Mouse (Mus musculus): ENCODE measurements at regions not wholly inside any gene's neighbourhood (a gene's known extent, or its start where the extent isn't known, plus 50 kb on each side); places are given as distances from the start of the nearest gene placed in this dataset.

DNA sequence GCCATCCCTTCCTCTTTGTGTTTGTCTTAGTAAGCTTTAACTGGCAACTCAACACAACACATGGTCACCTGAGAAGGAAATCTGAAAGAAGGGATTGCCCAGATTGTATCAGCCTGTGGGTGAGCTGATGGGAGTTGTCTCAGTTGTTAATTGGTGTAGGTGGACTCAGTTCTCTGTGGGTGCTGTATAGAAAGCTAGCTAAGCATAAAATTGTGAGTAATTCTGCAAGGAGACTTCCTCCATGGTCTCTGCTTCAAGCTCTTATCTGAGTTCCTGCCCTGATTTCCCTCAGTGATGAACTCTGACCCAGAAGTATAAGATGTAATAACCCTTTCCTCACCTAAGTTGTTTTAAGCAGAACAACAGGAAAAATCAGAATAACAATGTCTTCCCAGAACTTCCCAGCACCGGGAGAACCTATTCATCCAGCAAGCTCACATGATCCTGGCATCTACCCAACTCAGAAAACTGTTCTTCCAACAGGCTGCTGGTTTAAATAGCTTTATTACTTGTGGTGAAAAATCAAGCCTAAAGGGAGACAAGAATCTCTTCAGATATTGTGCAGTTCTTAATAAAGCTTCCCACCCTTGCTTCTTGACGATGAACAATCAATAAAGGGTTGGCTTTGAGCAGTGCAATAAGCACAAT is 487.7 kb upstream of the Cdh4 start:
- no peak overlapping the region for H3K27ac ChIP-seq (ENCODE audit: control insufficient read depth, insufficient read depth, low read depth, low read length)
- H3K27me3 ChIP-seq (ENCODE audit: control insufficient read depth, insufficient read depth, low read length): no peaks in the 10 kb centered on the region
- no peaks in the 10 kb centered on the region for H3K36me3 ChIP-seq (ENCODE audit: control insufficient read depth, insufficient read depth, low read length)
- H3K4me3 ChIP-seq (ENCODE audit: control insufficient read depth, low read depth, low read length): no peak overlapping the region
- H3K4me1 ChIP-seq (ENCODE audit: control insufficient read depth, insufficient read depth, low read length): no peaks in the 10 kb centered on the region
- TF ChIP-seq CTCF (IDR thresholded peaks at IDR 0.05; ENCODE audit: control insufficient read depth, insufficient read depth, insufficient replicate concordance, low read depth, low read length) (no peak), POLR2A (IDR thresholded peaks at IDR 0.05; ENCODE audit: control insufficient read depth, low read depth, low read length) (no peak)

DNA sequence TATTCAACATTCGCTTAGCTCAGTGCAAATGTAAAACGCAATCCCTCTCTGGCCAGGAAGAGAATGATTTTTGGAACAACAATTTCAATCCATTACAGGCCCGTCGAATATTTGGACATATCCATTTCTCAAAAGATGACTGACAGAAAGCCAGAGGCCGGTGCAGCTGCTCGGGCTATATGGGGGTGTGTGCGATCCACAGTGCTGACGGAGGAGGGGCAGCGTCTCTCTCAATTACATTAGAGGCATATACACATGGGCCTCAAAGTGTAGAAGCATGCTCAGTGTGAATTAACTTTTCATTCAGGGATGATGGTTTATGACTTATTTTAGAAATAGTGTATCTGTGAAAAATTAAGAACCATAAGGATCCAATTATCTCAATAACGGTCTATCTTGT is 483.4 kb upstream of the Cdh4 start:
- H3K4me3 ChIP-seq (ENCODE audit: control insufficient read depth, low read depth, low read length): no peak overlapping the region
- H3K4me1 ChIP-seq (ENCODE audit: control insufficient read depth, insufficient read depth, low read length): no peaks in the 10 kb centered on the region
- no peak for TF ChIP-seq CTCF (IDR thresholded peaks at IDR 0.05; ENCODE audit: control insufficient read depth, insufficient read depth, insufficient replicate concordance, low read depth, low read length)
- H3K27ac ChIP-seq (ENCODE audit: control insufficient read depth, insufficient read depth, low read depth, low read length): no peak overlapping the region
- H3K36me3 ChIP-seq (ENCODE audit: control insufficient read depth, insufficient read depth, low read length): no peaks in the 10 kb centered on the region
- no peaks in the 10 kb centered on the region for H3K27me3 ChIP-seq (ENCODE audit: control insufficient read depth, insufficient read depth, low read length)

DNA sequence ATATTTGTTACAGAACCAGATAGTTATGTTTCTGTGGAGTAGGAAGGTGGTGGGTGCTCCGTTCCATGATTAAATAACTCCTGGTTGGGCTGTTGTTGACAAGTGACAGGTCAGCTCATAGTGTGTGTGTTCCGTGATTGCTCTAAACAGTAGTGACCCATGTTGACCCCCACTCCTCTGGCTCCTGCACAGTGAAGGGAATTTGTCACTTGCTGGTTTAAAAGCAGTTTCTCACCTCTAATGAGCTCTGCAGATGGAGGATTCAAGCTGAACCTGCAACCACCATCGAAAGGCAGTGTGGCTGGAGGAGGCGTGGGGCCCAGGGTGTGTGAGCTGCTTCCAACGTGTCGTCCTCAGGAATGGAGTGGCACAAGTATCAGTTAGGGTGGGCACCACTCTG is 482.6 kb upstream of the Cdh4 start:
- TF ChIP-seq CTCF (IDR thresholded peaks at IDR 0.05; ENCODE audit: control insufficient read depth, insufficient read depth, insufficient replicate concordance, low read depth, low read length): no peak
- no peak for TF ChIP-seq POLR2A (IDR thresholded peaks at IDR 0.05; ENCODE audit: control insufficient read depth, low read depth, low read length)
- Histone ChIP-seq H3K4me3 (ENCODE audit: control insufficient read depth, low read depth, low read length) (no peak overlapping the region), H3K36me3 (ENCODE audit: control insufficient read depth, insufficient read depth, low read length) (no peaks in the 10 kb centered on the region)

DNA sequence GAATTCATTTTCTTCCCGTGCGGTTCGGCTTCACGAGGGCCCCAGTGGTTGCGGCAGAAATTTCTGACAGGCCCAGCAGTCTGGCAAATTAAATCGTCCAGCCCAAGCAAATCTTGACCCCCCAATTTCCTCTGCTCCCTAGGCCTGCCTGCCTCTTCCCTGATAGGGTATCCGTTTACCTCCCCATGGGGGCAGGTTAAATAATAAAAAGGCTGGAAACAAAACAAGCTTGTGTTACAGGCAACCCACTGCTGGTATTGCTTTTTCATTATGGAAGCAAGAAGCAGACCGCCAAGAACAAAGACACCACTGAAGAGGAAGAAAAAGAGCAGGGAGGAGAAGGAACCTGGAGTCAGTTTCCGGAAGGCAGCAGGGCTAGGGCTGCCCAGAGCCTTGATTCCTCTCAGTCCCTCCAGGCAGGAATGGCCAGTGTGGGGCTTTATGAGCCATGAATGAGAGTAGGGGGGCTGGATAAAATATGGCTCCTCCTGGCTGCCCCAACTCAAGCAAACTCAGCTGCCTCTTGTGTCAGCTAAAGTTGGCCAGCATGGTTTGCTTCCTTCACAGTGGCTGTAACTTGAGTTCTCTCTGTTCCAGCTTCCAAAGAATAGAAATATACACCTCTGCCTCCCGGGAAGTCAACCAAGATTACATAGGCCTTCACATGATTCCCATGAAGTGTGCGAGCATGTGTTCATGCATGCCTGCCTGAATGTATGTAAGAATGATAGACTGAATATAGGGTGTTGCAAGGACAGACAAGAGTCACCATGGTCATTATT is 474.5 kb upstream of the Cdh4 start:
- no peaks in the 10 kb centered on the region for H3K4me1 ChIP-seq (ENCODE audit: control insufficient read depth, insufficient read depth, low read length)
- TF ChIP-seq POLR2A (IDR thresholded peaks at IDR 0.05; ENCODE audit: control insufficient read depth, low read depth, low read length) (no peak), CTCF (IDR thresholded peaks at IDR 0.05; ENCODE audit: control insufficient read depth, insufficient read depth, insufficient replicate concordance, low read depth, low read length) (no peak)
- H3K36me3 ChIP-seq (ENCODE audit: control insufficient read depth, insufficient read depth, low read length): no peaks in the 10 kb centered on the region
- H3K27me3 ChIP-seq (ENCODE audit: control insufficient read depth, insufficient read depth, low read length): no peaks in the 10 kb centered on the region
- no peak overlapping the region for H3K27ac ChIP-seq (ENCODE audit: control insufficient read depth, insufficient read depth, low read depth, low read length)
- H3K4me3 ChIP-seq (ENCODE audit: control insufficient read depth, low read depth, low read length): no peak overlapping the region

More for the DNA sequence above, 482.6 kb upstream of the Cdh4 start:
- Histone ChIP-seq H3K27me3 (ENCODE audit: control insufficient read depth, insufficient read depth, low read length) (no peaks in the 10 kb centered on the region), H3K4me1 (ENCODE audit: control insufficient read depth, insufficient read depth, low read length) (no peaks in the 10 kb centered on the region), H3K27ac (ENCODE audit: control insufficient read depth, insufficient read depth, low read depth, low read length) (no peak overlapping the region)

DNA sequence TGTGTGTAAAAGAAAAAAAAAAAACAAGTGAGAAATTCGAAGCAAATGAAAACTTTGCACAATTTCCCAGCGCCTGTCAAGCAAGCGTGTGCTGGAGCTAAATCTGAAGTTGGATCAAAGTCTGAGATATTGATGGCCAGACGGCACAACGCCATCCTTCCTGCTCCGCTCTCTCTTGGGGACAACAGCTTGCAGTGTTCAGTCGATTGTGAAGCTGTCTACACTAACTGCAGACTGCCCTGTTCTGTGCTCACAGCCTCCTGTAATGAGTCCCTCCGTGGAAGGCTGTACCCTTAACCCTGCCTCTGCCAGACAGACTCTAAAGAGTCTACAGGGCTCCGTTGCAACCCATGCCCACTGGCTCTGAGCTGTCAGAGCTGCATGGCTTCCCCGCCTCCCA is 472.5 kb upstream of the Cdh4 start:
- H3K4me3 ChIP-seq (ENCODE audit: control insufficient read depth, low read depth, low read length): no peak overlapping the region
- H3K4me1 ChIP-seq (ENCODE audit: control insufficient read depth, insufficient read depth, low read length): no peaks in the 10 kb centered on the region
- TF ChIP-seq POLR2A (IDR thresholded peaks at IDR 0.05; ENCODE audit: control insufficient read depth, low read depth, low read length): no peak
- no peak for TF ChIP-seq CTCF (IDR thresholded peaks at IDR 0.05; ENCODE audit: control insufficient read depth, insufficient read depth, insufficient replicate concordance, low read depth, low read length)
- H3K27ac ChIP-seq (ENCODE audit: control insufficient read depth, insufficient read depth, low read depth, low read length): no peak overlapping the region
- no peaks in the 10 kb centered on the region for H3K36me3 ChIP-seq (ENCODE audit: control insufficient read depth, insufficient read depth, low read length)
- no peaks in the 10 kb centered on the region for H3K27me3 ChIP-seq (ENCODE audit: control insufficient read depth, insufficient read depth, low read length)

DNA sequence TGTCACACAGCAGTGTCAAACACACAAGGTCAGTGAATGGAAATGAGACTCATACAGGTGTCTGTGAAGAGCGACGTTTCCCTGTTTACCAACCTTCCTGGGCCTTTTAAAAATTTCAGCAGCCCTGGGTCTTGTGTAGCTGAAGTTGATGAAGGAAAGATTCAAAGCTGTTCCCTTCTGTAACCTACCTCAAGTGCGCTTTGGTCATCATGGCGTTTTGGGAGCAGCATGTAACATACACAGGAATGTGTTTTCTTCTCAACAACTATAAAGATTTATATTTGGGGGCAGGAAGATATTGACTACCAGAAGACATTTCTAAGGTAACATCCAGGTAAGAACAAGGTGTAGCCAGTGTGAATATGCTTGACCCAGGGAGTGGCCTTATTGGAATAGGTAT is 466.9 kb upstream of the Cdh4 start:
- Histone ChIP-seq H3K27me3 (ENCODE audit: control insufficient read depth, insufficient read depth, low read length) (no peaks in the 10 kb centered on the region), H3K27ac (ENCODE audit: control insufficient read depth, insufficient read depth, low read depth, low read length) (no peak overlapping the region), H3K4me1 (ENCODE audit: control insufficient read depth, insufficient read depth, low read length) (no peaks in the 10 kb centered on the region), H3K36me3 (ENCODE audit: control insufficient read depth, insufficient read depth, low read length) (no peaks in the 10 kb centered on the region), H3K4me3 (ENCODE audit: control insufficient read depth, low read depth, low read length) (no peak overlapping the region)
- TF ChIP-seq CTCF (IDR thresholded peaks at IDR 0.05; ENCODE audit: control insufficient read depth, insufficient read depth, insufficient replicate concordance, low read depth, low read length) (no peak), POLR2A (IDR thresholded peaks at IDR 0.05; ENCODE audit: control insufficient read depth, low read depth, low read length) (no peak)

DNA sequence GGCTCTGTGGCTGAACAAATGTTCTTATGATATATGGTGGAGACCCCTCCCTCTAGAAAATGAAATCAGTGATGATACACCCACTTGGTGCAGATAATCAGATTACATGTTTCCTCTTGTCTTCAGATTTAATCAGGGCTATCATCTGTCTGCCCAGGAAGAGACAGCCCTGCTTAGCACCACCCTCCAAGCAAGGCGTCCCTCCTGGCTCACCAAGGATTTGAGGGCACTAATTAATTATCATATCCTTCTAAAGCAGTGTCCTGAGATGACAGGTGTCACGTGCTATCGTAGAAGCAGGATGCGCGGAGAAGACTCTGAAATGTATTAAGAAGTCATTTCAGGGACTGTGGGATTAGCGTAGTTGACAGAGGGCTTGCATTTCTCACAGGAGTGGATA is 466.2 kb upstream of the Cdh4 start:
- no peaks in the 10 kb centered on the region for H3K27me3 ChIP-seq (ENCODE audit: control insufficient read depth, insufficient read depth, low read length)
- no peak overlapping the region for H3K27ac ChIP-seq (ENCODE audit: control insufficient read depth, insufficient read depth, low read depth, low read length)
- H3K4me3 ChIP-seq (ENCODE audit: control insufficient read depth, low read depth, low read length): no peak overlapping the region
- H3K36me3 ChIP-seq (ENCODE audit: control insufficient read depth, insufficient read depth, low read length): no peaks in the 10 kb centered on the region
- TF ChIP-seq CTCF (IDR thresholded peaks at IDR 0.05; ENCODE audit: control insufficient read depth, insufficient read depth, insufficient replicate concordance, low read depth, low read length): no peak
- no peak for TF ChIP-seq POLR2A (IDR thresholded peaks at IDR 0.05; ENCODE audit: control insufficient read depth, low read depth, low read length)
- no peaks in the 10 kb centered on the region for H3K4me1 ChIP-seq (ENCODE audit: control insufficient read depth, insufficient read depth, low read length)
